Mouse (Mus musculus): Measurements from ENCODE around the gene Bbip1. TPM values are rescaled to one million over a fixed set of nuclear protein-coding genes. Genes with fewer than 3 reads are reported as not detected.
A peak's percentile ranks its signal among the peaks of the same experiment; 100 is the strongest.

Gene Bbip1
- polyA plus RNA-seq (2014; fragmentation: Nextera tagmentation; extraction: Ambion mirVana): 69.3 and 69.8 TPM in 2 replicates

DNA sequence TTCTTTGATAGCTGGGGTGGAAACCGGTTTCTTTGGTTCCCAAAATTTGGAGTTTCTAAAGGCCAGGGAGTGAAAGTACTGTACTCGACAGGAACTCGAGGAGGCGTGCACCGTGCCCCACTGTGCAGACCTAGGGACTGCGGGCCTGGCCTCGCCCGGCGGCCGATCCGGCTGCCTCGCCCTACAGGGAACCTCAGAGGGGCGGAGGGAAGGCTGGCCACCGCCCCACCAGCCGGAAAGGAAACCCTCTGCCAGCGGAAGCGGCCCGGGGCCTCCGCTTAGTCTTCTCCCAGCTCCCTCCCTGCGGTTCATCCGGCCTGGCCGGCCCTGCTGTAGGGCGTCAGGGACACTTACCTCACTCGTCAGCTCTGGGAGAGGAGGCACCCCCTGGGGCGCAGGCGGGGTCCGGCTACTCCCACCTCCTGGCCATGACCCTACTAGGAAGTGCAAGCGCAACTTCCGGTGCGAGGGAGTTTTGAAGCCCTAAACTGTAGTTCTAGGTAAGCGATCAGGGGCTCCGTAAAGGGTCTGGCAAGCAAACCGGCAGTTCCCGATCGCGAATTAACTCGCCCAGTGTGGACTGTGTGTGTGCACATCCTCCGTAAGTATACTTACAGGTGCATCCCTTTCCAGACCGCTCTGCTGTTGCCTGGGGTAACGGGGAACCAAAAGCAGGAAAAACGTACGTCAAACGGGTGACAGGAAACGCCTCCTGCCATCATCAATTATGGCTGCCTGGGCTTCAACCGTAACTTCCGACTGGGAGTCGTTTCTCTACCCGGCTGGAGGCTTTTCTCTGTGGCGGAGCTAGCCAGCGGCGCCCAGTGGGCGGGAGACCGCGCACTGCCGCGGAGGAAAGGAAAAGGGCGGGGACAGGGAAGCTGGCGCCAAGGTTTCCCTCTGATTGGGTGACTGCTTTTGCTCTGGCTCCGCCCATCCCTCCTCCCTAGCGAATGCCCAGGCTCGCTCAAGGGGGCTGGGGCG lies at the start of gene Bbip1, which contains the start of gene Shoc2:
Gene Bbip1, minus strand, starts transcription at position 826 of the 984 bp plus-strand sequence.
Gene Shoc2, plus strand, starts transcription at position 505 of the 984 bp plus-strand sequence.
- H3K4me2 ChIP-seq: peak within 1 kb of the TSS; percentile 75
- WGBS: under 1% methylated on average over 61 of the region's 62 CpGs
- no peaks in the 10 kb centered on the region for H3K27me3 ChIP-seq (ENCODE audit: insufficient read depth, low read length)
- H3K4me1 ChIP-seq (ENCODE audit: insufficient read depth): peaks cover 10% of the 10 kb centered on the region; the same call in 1 of the 2 replicates
- ATAC-seq (ENCODE audit: insufficient read depth) (peak; percentile 95), DNase-seq (peak; percentile 99)
- peak; percentile 9; the same call in 1 of the 2 replicates for TF ChIP-seq CTCF (IDR thresholded peaks at IDR 0.05; ENCODE audit: low read depth)
- H3K4me3 ChIP-seq (ENCODE audit: low read depth, low read length): peak within 1 kb of the TSS; percentile 88
- peak within 1 kb of the TSS; percentile 95 for H3K9ac ChIP-seq
- H3K36me3 ChIP-seq (ENCODE audit: insufficient read depth): no peaks in the 10 kb centered on the region
- no peaks in the 10 kb centered on the region for H3K9me3 ChIP-seq (ENCODE audit: low read depth, low read length)
- peak within 1 kb of the TSS; percentile 99 for H3K27ac ChIP-seq (ENCODE audit: low read depth)

DNA sequence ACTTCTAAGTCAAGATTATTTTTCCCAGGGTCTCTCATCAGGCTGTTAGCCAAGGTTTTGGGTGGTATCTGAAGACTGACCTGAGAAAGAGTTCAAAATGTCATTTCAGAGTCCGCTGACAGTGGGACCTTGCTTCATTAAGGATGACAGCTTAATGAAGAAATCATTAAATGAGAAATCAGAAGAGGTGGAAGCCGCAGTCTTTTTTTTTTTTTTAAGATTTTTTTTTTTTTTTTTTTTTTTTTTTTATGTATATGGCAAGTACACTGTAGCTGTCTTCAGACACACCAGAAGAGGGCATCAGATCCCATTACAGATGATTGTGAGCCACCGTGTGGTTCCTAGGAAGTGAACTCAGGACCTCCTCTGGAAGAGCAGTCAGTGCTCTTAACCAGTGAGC lies 49.4 kb upstream of the Bbip1 start:
- Histone ChIP-seq H3K36me3 (ENCODE audit: insufficient read depth) (peaks cover 12% of the 10 kb centered on the region; the same call in 1 of the 2 replicates), H3K9ac (no peak overlapping the region), H3K27ac (ENCODE audit: low read depth) (no peak overlapping the region), H3K4me2 (no peak overlapping the region), H3K27me3 (ENCODE audit: insufficient read depth, low read length) (no peaks in the 10 kb centered on the region), H3K4me3 (ENCODE audit: low read depth, low read length) (no peak overlapping the region), H3K4me1 (ENCODE audit: insufficient read depth) (no peaks in the 10 kb centered on the region), H3K9me3 (ENCODE audit: low read depth, low read length) (no peaks in the 10 kb centered on the region)
- DNase-seq (no peak), ATAC-seq (ENCODE audit: insufficient read depth) (no peak)
- whole genome bisulfite sequencing: 64% methylated on average over 3 of the region's 3 CpGs
- no peak for TF ChIP-seq CTCF (IDR thresholded peaks at IDR 0.05; ENCODE audit: low read depth)

- Histone ChIP-seq H3K4me3 (ENCODE audit: low read depth, low read length) (no peak overlapping the region), H3K27ac (ENCODE audit: low read depth) (no peak overlapping the region), H3K9ac (no peak overlapping the region), H3K27me3 (ENCODE audit: insufficient read depth, low read length) (no peaks in the 10 kb centered on the region), H3K4me1 (ENCODE audit: insufficient read depth) (no peaks in the 10 kb centered on the region), H3K4me2 (no peak overlapping the region), H3K36me3 (ENCODE audit: insufficient read depth) (peaks cover 21% of the 10 kb centered on the region; the same call in 1 of the 2 replicates), H3K9me3 (ENCODE audit: low read depth, low read length) (no peaks in the 10 kb centered on the region)
- no peak for DNase-seq
- 79% methylated on average over 2 of the region's 2 CpGs for WGBS
- no peak for ATAC-seq (ENCODE audit: insufficient read depth)
- TF ChIP-seq CTCF (IDR thresholded peaks at IDR 0.05; ENCODE audit: low read depth): no peak
These were observed 46.1 kb upstream of the Bbip1 start for GRCm38 (mm10) chr19:53990538-53990937.

- Histone ChIP-seq H3K4me3 (ENCODE audit: low read depth, low read length) (no peak overlapping the region), H3K9ac (no peak overlapping the region), H3K27me3 (ENCODE audit: insufficient read depth, low read length) (no peaks in the 10 kb centered on the region), H3K9me3 (ENCODE audit: low read depth, low read length) (no peaks in the 10 kb centered on the region), H3K36me3 (ENCODE audit: insufficient read depth) (peaks cover 15% of the 10 kb centered on the region; the same call in 1 of the 2 replicates), H3K4me1 (ENCODE audit: insufficient read depth) (no peaks in the 10 kb centered on the region), H3K27ac (ENCODE audit: low read depth) (no peak overlapping the region), H3K4me2 (no peak overlapping the region)
- 92% methylated on average over 3 of the region's 3 CpGs for WGBS
- no peak for TF ChIP-seq CTCF (IDR thresholded peaks at IDR 0.05; ENCODE audit: low read depth)
- DNase-seq: no peak
- no peak for ATAC-seq (ENCODE audit: insufficient read depth)
These were observed 40.2 kb upstream of the Bbip1 start for GRCm38 (mm10) chr19:53984628-53985027.

- WGBS: 92% methylated on average over 1 of the region's 1 CpGs
- H3K9ac ChIP-seq: no peak overlapping the region
- DNase-seq (no peak), ATAC-seq (ENCODE audit: insufficient read depth) (no peak)
- no peaks in the 10 kb centered on the region for H3K27me3 ChIP-seq (ENCODE audit: insufficient read depth, low read length)
- no peak overlapping the region for H3K27ac ChIP-seq (ENCODE audit: low read depth)
- H3K4me3 ChIP-seq (ENCODE audit: low read depth, low read length): no peak overlapping the region
- no peaks in the 10 kb centered on the region for H3K4me1 ChIP-seq (ENCODE audit: insufficient read depth)
- no peak for TF ChIP-seq CTCF (IDR thresholded peaks at IDR 0.05; ENCODE audit: low read depth)
- no peaks in the 10 kb centered on the region for H3K9me3 ChIP-seq (ENCODE audit: low read depth, low read length)
- H3K4me2 ChIP-seq: no peak overlapping the region
- H3K36me3 ChIP-seq (ENCODE audit: insufficient read depth): peaks cover 8% of the 10 kb centered on the region; the same call in 1 of the 2 replicates
These were observed 38.9 kb upstream of the Bbip1 start for GRCm38 (mm10) chr19:53983336-53983735.

DNA sequence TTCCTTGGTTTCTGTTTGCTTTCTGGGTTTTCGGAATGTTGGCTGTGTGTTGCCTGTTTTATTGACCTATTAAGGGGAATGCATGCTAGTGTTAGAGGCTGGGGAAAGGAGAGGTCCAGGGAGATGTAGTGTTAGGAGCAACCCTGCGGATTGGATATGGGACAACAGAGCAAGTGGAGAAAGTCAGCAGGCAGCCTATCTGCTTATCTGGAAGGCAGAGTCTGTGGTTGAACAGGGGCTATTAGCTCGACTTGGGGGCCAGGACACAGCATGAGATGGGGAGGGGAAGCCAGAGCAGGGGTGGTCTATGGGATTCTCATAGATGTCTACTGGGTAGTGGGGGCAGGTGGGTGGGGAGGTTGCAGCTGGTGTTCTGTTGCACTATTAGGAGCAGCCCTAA lies 37.6 kb upstream of the Bbip1 start:
- no peaks in the 10 kb centered on the region for H3K4me1 ChIP-seq (ENCODE audit: insufficient read depth)
- H3K9me3 ChIP-seq (ENCODE audit: low read depth, low read length): no peaks in the 10 kb centered on the region
- no peaks in the 10 kb centered on the region for H3K27me3 ChIP-seq (ENCODE audit: insufficient read depth, low read length)
- no peak for DNase-seq
- TF ChIP-seq CTCF (IDR thresholded peaks at IDR 0.05; ENCODE audit: low read depth): no peak
- no peaks in the 10 kb centered on the region for H3K36me3 ChIP-seq (ENCODE audit: insufficient read depth)
- 53% methylated on average over 3 of the region's 3 CpGs for WGBS
- no peak overlapping the region for H3K4me3 ChIP-seq (ENCODE audit: low read depth, low read length)
- no peak overlapping the region for H3K27ac ChIP-seq (ENCODE audit: low read depth)
- H3K9ac ChIP-seq: no peak overlapping the region
- no peak for ATAC-seq (ENCODE audit: insufficient read depth)
- no peak overlapping the region for H3K4me2 ChIP-seq

GRCm38 (mm10) chr19:53973656-53974055 lies 29.2 kb upstream of the Bbip1 start:
- ATAC-seq (ENCODE audit: insufficient read depth) (no peak), DNase-seq (no peak)
- H3K4me1 ChIP-seq (ENCODE audit: insufficient read depth): no peaks in the 10 kb centered on the region
- no peak overlapping the region for H3K9ac ChIP-seq
- no peaks in the 10 kb centered on the region for H3K27me3 ChIP-seq (ENCODE audit: insufficient read depth, low read length)
- H3K9me3 ChIP-seq (ENCODE audit: low read depth, low read length): no peaks in the 10 kb centered on the region
- no peak for TF ChIP-seq CTCF (IDR thresholded peaks at IDR 0.05; ENCODE audit: low read depth)
- H3K36me3 ChIP-seq (ENCODE audit: insufficient read depth): no peaks in the 10 kb centered on the region
- H3K27ac ChIP-seq (ENCODE audit: low read depth): no peak overlapping the region
- H3K4me2 ChIP-seq: no peak overlapping the region
- 59% methylated on average over 1 of the region's 1 CpGs for WGBS
- H3K4me3 ChIP-seq (ENCODE audit: low read depth, low read length): no peak overlapping the region
